Mouse (Mus musculus) induced T-regulatory cell, adult 2 months (primary cell): ENCODE results near the gene Akap1.

Experiments used
- DNase-seq: peaks from one replicate; pipeline ENCODE4 v3.0.0-alpha.2; 2012; ENCODE audit warnings: low read depth

The Akap1 gene

DNA sequence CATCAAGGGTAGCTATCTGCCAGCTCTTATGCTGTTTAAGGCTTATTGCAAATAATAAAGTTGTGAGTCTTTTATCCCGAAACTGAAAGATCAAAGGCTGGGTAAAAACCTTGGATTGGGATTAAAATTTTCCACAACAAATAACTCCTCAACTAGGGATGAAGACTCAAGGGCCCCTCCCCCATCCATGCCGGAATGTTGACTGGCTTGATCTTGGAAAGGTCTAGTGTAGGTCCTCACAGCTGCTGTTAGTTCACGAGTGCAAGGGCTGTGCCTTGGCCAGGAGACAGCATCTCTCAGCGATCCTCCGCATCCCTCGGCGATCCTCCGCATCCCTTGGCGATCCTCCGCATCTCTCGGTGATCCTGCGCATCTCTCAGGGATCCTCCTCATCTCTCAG, 13.6 kb upstream of the Akap1 start:
- DNase-seq, result no peak

DNA sequence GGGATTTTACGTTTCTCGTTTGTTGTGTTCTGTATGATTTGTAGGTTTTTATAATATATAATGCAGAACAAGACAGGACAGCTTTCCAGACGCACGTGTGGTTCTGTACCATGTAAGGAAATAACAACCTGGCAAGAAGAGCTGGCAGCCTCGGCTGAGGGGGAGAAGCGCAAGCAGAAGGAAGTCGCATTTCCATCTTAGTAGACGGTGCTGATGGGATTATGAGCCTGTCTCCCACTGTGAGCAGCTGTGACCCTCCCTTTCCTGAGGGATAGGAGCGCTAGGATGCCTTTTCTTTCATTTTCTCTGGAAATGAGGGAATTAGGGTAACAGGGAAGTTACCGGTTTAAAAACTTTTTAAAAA, 9.3 kb upstream of the Akap1 start:
- no peak for DNase-seq

- no peak for DNase-seq
Observed at GRCm38 (mm10) chr11:88873027-88873666, 8.8 kb upstream of the Akap1 start.

- no peak for DNase-seq
Observed at GRCm38 (mm10) chr11:88869443-88869842, 5.1 kb upstream of the Akap1 start.

DNA sequence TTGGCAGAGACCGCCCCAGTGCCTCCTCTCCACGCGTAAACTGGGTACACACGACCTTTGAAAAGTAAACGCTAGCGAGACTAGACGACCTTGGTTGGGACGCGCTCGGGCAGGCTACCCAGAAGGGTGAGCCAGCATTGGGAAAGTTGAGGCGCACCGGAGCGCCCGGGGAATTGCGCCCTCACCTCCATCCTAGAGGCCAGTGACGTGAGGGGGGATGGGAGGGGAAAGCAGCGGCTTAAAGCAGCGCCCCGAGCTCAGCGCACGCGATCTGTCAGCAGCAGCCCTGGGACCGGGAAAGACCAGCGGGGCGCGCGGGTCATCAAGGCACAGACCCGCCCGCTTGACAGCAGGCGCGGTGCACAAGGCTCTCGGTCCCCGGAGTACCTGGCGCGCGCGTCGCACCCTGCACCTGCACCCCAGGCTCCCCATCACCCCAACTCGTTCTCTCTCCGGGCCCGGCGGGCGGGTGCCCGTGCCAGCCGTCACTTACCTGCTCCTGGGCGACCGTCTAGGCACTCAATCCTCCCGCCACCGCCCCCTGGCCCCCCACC, 405 bp downstream of the Akap1 start:
- DNase-seq, result no peak

- DNase-seq, result peak; percentile 22
Observed at GRCm38 (mm10) chr11:88863071-88863903, 1.1 kb downstream of the Akap1 start.

GRCm38 (mm10) chr11:88862355-88862754, 2.0 kb downstream of the Akap1 start:
- no peak for DNase-seq

DNA sequence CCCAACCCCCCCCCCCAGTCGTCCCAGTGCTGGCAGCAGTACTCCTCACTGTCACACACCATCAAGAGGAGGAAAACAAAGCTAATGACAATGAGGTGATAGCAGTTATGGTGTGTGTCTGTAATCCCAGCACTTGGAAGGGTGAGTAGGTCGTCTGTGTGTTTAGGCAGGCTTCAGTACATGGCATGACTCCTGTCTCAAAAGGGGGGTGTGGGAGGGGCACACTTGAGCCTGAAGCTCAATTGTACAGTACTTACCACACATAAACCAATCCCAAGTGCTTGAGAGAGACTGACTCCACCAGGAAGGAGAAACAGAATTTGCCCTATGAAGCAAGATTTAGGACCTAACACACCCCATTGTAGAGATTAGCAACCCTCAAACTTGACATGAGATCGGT, 3.3 kb downstream of the Akap1 start:
- no peak for DNase-seq

DNA sequence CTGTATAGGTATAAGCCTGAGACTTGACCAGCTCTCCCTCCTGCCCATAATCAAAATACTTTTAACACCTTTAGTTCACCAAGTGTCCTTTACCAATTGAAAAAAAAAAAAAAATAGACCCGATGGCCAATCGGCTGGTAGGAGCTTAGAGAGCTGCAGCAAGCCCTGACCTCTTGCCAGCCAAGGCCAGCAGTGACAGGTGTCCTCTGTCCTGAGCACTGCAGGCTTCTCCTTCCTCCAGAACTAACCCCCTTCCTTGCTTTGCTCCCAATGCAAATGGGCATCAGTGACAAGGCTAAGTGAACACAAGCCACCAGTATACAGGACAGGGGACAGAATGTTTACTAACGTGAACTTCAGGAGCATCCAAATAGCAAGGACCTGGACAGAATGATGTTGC, 3.7 kb downstream of the Akap1 start:
- DNase-seq, result no peak

DNA sequence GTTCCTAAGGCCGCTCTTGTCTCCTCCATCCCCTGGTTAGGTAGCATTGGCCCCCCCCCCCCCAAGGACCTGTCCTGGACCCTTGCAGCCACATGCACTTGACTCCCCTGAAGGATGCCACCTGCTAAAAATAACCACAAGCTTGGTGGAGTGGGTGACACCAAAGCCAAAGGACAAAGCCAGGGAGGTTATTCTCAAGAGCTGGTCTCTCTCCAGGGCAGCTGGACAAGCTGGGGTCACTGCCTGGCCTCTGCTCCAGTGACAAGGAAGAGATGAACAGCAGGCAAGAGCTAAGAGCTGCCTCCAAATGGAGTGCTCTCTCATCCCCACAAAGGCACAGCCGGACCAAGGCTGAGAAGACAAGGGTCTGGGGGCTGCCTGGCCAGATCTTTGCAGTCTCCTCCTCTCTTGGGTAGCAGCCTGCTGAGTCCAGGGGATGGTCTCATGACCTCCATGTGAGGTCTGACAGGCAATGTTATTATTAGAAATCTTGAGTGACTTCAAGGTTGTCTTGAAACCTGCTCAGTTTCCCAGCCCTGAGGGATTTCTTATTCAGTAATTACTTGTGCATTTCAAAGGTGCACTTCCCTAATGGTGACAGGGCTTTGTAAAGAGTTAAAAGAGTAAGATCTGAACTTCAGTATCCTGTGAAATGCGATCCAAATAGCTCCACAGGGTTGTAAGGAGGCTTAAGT, 6.9 kb downstream of the Akap1 start:
- DNase-seq, result no peak

DNA sequence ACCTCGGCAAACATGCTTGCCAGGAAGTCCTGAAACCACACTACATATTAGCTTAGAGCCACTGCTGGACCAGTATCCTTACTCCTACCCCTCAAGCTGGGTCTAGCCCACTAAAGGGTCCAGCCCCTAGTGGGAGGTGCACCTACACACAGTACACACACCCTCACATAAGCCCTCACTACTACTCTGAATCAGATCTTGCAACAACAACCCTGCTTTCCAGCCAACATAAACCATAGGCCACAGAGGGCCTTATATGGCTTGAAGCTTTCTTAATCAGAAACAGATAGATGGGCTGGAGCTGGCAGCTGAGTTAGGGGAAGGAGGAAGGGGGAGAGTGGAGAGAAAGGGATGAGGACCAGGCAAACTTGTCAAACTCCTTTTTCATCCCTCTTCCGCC, 8.0 kb downstream of the Akap1 start:
- no peak for DNase-seq

DNA sequence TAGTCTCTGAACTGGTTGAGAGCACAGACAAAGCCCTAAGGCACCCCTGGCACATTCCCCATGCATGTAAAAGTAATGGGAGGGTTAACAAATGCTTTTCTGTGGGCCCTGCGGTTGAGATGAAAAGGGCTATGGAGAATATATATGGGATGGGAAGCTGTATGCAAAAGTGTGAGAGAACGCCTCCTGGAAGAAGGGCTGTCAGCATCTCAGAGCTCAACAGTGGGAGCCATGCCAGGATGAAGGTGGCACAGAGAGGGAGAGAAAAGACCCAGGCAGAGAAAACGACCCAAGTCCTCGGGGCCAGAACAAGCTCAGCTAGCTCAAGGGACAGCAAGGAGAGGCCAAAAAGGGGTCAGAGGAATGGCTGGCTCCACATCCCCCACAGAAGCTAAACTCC, 8.6 kb downstream of the Akap1 start:
- DNase-seq, result no peak

DNA sequence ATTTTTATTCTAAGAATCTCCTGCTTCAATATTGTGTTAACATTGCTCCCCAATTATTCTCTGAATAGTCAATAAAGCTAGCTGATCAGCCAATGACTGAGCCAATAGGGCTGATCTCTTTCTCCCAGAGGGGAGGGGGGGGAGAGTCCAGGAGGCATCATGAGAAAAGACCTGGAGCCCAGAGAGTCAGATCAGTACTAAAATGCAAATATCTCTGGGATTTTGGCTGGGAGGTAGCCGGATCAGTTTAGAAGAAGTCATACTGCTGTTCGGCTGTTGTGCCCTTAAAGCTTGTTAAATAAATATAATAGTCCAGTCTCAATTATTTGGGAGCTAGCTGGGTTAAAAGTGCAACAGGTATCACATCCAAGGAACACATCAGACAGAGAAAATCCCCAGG, 10.8 kb downstream of the Akap1 start:
- DNase-seq, result no peak

- DNase-seq, result no peak
Observed at GRCm38 (mm10) chr11:88852806-88853205, 11.6 kb downstream of the Akap1 start.

GRCm38 (mm10) chr11:88851049-88851825, 13.1 kb downstream of the Akap1 start:
- no peak for DNase-seq

GRCm38 (mm10) chr11:88849732-88850131, 14.7 kb downstream of the Akap1 start:
- no peak for DNase-seq

GRCm38 (mm10) chr11:88849284-88849683, 15.1 kb downstream of the Akap1 start:
- no peak for DNase-seq

DNA sequence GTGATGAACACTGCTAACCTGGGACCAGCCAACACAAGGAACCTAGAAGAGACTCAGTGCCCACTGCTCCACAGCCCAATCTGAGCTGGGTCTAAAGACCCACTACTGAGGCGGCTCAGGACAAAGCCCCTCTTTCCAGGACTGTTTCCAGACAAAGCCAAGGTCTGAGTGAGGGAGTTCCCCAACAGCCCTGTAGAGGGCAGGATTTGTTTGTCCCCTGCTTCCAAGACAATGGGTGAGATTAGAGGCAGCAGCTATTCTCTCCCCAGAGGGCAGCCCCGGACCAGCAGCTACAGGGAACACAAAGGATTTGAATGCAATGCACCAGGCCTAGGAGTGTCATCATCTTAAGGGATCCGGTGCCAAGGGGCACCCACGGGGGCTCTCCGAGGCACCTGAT, 15.8 kb downstream of the Akap1 start:
- DNase-seq, result peak; percentile 31

DNA sequence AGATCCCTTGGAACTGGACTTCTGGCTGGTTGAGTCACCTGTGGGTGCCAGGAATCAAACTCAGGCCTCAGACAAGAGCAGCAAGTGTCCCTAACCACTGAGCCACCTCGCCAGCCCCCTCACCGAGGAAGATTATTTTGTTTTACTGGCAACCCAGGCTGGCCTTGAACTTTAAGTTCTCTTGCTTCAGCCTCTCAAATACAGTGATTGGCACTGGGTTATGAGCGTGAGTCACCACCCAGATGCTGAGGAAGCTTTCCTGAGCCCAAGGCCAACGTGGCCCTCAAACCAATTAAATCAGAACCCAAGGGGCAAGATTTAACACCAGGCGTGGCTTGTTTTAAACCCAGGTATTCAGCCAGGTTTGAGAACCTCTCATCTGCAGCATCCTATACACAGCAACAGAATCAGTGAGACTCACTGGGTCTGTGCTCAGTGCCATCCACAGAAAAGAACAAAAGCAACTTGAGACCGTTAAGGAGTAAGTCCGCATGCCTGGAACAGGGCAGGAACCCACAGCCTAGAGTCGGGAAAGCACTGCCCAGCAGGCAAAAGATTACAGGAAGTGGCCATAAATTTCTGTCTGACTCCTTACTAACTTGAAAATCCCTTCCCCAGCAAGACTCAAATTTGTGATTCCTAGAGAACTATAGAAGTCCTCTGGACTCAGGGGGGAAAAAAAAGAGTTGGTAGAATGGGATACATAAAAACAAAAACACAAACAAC, 16.9 kb downstream of the Akap1 start:
- no peak for DNase-seq

- DNase-seq, result no peak
Observed at GRCm38 (mm10) chr11:88844384-88844783, 20.0 kb downstream of the Akap1 start.

DNA sequence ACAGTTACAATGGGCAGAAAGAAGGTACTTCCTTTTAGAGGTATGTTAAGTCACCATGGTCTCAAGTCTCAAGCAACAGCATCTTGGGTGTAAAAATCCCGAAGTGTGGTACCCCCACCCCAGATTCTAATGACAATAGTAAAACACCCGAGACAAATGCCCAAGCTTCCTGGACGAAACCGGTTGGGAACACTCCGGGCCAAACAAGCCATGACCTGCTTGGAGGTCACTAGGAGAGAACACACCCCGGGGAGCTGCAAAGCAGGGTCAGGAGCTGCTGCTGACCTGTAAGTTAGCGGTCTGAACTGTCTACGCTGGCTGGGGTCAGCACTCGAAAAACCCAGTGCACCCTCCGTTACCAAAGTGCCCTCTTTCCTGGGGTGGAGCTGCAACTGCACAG, 21.1 kb downstream of the Akap1 start:
- DNase-seq, result no peak
